Comparison of ENCODE assay signal across 27 mouse cellular contexts in genomic region chr3:133227258-133228012, GRCm38 (mm10). TPM values are rescaled to one million over a fixed set of nuclear protein-coding genes. Genes with fewer than 3 reads are reported as not detected.
DNase-seq lines count a peak whose midpoint lies in the region; ATAC-seq and TF ChIP-seq lines count a peak whose summit lies in the region.
"Had no signal": no experiment of that assay in that cellular context is flagged by ENCODE, and none has a peak within 500 bp of the region (broad histone marks: within the 10 kb centered on the region; RNA-seq: fewer than 3 reads in every experiment).

No protein-coding gene starts in this region.

- peak overlapping the region; percentile 12 for H3K4me2 ChIP-seq in lung, embryonic 16.5 days (ENCODE audit: low read depth, low read length)
- H3K4me2 ChIP-seq in intestine, postnatal 0 days (replicated peaks; ENCODE audit: low read depth): peak overlapping the region; percentile 57
- H3K4me2 ChIP-seq in kidney, embryonic 14.5 days (replicated peaks; ENCODE audit: low read depth, low read length): no peak overlapping the region
- H3K4me2 ChIP-seq: heart, embryonic 11.5 days; limb, embryonic 13.5 days; liver, embryonic 12.5 days; midbrain, embryonic 13.5 days had no signal

- WGBS in lung, embryonic 16.5 days: 42% methylated on average over 19 of the region's 19 CpGs
- WGBS in intestine, postnatal 0 days: 41% methylated on average over 19 of the region's 19 CpGs
- WGBS in kidney, embryonic 14.5 days: 52% methylated on average over 19 of the region's 19 CpGs
- WGBS in heart, embryonic 10.5 days: 83% methylated on average over 19 of the region's 19 CpGs
- 91% methylated on average over 19 of the region's 19 CpGs for WGBS in thymus, adult 2 months

- H3K27me3 ChIP-seq in lung, embryonic 16.5 days (ENCODE audit: control insufficient read depth, insufficient read depth, low read depth, low read length): no peaks in the 10 kb centered on the region
- no peaks in the 10 kb centered on the region for H3K27me3 ChIP-seq in intestine, postnatal 0 days (replicated peaks; ENCODE audit: control insufficient read depth, insufficient read depth, low read length)
- H3K27me3 ChIP-seq in kidney, embryonic 14.5 days (ENCODE audit: control insufficient read depth, insufficient read depth, low read length): no peaks in the 10 kb centered on the region
- no peaks in the 10 kb centered on the region for H3K27me3 ChIP-seq in heart, embryonic 10.5 days (ENCODE audit: insufficient read depth, poor library complexity, severe bottlenecking)
- no peaks in the 10 kb centered on the region for H3K27me3 ChIP-seq in thymus, adult 2 months (ENCODE audit: control insufficient read depth, insufficient read depth, low read length)
- H3K27me3 ChIP-seq: limb, embryonic 13.5 days; liver, embryonic 12.5 days; midbrain, embryonic 13.5 days had no signal

- no peak for TF ChIP-seq POLR2A in thymus, adult 2 months (IDR thresholded peaks at IDR 0.05; ENCODE audit: control insufficient read depth, extremely low read depth, insufficient read depth, low read length, poor library complexity)

- no peak overlapping the region for H3K27ac ChIP-seq in lung, embryonic 16.5 days (ENCODE audit: low read length)
- no peak overlapping the region for H3K27ac ChIP-seq in intestine, postnatal 0 days (ENCODE audit: low read depth, low read length)
- no peak overlapping the region for H3K27ac ChIP-seq in kidney, embryonic 14.5 days (ENCODE audit: low read depth, low read length)
- H3K27ac ChIP-seq in heart, embryonic 10.5 days: no peak overlapping the region
- H3K27ac ChIP-seq in thymus, adult 2 months (ENCODE audit: control insufficient read depth, insufficient read depth, low read length): no peak overlapping the region
- H3K27ac ChIP-seq: limb, embryonic 13.5 days; liver, embryonic 12.5 days; midbrain, embryonic 13.5 days had no signal

- no peak overlapping the region for H3K9ac ChIP-seq in lung, embryonic 16.5 days (ENCODE audit: low read length)
- no peak overlapping the region for H3K9ac ChIP-seq in intestine, postnatal 0 days (ENCODE audit: low read depth, low read length)
- H3K9ac ChIP-seq in kidney, embryonic 14.5 days (ENCODE audit: low read depth, low read length): no peak overlapping the region
- H3K9ac ChIP-seq: limb, embryonic 13.5 days; liver, embryonic 12.5 days; midbrain, embryonic 13.5 days had no signal

- DNase-seq in lung, postnatal 36 days: no peak
- DNase-seq in kidney, postnatal 25 days: peak; percentile 69 to 83
- no peak for DNase-seq in heart, embryonic 10.5 days (ENCODE audit: low spot score)
- no peak for DNase-seq in thymus, adult 2 months
- no peak for DNase-seq in layer of hippocampus, postnatal 14 days (ENCODE audit: low spot score in 2 of 2)
- DNase-seq: adrenal gland, postnatal 25 days; cerebellum, adult 8-10 months; lung, adult 18-20 months; right cerebral cortex, postnatal 14 days; spleen, adult 18-20 months; thymus, adult 18-20 months; thymus, postnatal 4 days had no signal

- peaks cover 6% of the 10 kb centered on the region for H3K4me1 ChIP-seq in lung, embryonic 16.5 days (replicated peaks; ENCODE audit: control insufficient read depth, insufficient read depth, low read length)
- H3K4me1 ChIP-seq in intestine, postnatal 0 days (replicated peaks; ENCODE audit: control insufficient read depth, insufficient read depth, low read length): no peaks in the 10 kb centered on the region; the same call in 1 of the 2 replicates
- H3K4me1 ChIP-seq in kidney, embryonic 14.5 days (ENCODE audit: control insufficient read depth, insufficient read depth, low read length): 0 out of 2 replicates have a peak, but pooled peaks cover 2% of the 10 kb centered on the region
- H3K4me1 ChIP-seq in heart, embryonic 10.5 days: no peaks in the 10 kb centered on the region
- no peaks in the 10 kb centered on the region for H3K4me1 ChIP-seq in thymus, adult 2 months (replicated peaks; ENCODE audit: control insufficient read depth, insufficient read depth, low read length)
- H3K4me1 ChIP-seq: liver, embryonic 12.5 days; midbrain, embryonic 13.5 days had no signal

- TF ChIP-seq CTCF in intestine, postnatal 0 days (IDR thresholded peaks at IDR 0.05; ENCODE audit: low read depth): no peak
- no peak for TF ChIP-seq CTCF in thymus, adult 2 months (IDR thresholded peaks at IDR 0.05; ENCODE audit: borderline replicate concordance, control insufficient read depth, extremely low read depth, insufficient read depth, low read length, poor library complexity)

- peak; percentile 80 for ATAC-seq in lung, embryonic 16.5 days (ENCODE audit: low read depth)
- ATAC-seq in intestine, postnatal 0 days: 0 out of 2 replicates have a peak, but pooled peaks have one; percentile 14
- ATAC-seq in kidney, embryonic 14.5 days (ENCODE audit: low FRiP score, low TSS enrichment): peak; percentile 83
- ATAC-seq: CD4-positive, CD25-positive, alpha-beta regulatory T cell, adult 4 months; forebrain, embryonic 14.5 days; hindbrain, embryonic 16.5 days; liver, embryonic 12.5 days; midbrain, embryonic 13.5 days had no signal

- no peaks in the 10 kb centered on the region for H3K36me3 ChIP-seq in lung, embryonic 16.5 days (ENCODE audit: control insufficient read depth, insufficient read depth, low read length)
- H3K36me3 ChIP-seq in intestine, postnatal 0 days (ENCODE audit: control insufficient read depth, insufficient read depth): no peaks in the 10 kb centered on the region
- no peaks in the 10 kb centered on the region for H3K36me3 ChIP-seq in kidney, embryonic 14.5 days (ENCODE audit: control insufficient read depth, insufficient read depth, low read length)
- H3K36me3 ChIP-seq in heart, embryonic 10.5 days: no peaks in the 10 kb centered on the region
- no peaks in the 10 kb centered on the region for H3K36me3 ChIP-seq in thymus, adult 2 months (ENCODE audit: control insufficient read depth, insufficient read depth, low read length)
- H3K36me3 ChIP-seq: limb, embryonic 13.5 days; liver, embryonic 12.5 days; midbrain, embryonic 13.5 days had no signal

- H3K9me3 ChIP-seq in lung, embryonic 16.5 days (ENCODE audit: control insufficient read depth, low read length): no peaks in the 10 kb centered on the region
- H3K9me3 ChIP-seq in intestine, postnatal 0 days (ENCODE audit: control insufficient read depth): no peaks in the 10 kb centered on the region
- H3K9me3 ChIP-seq in kidney, embryonic 14.5 days (ENCODE audit: control insufficient read depth, low read length): no peaks in the 10 kb centered on the region
- no peaks in the 10 kb centered on the region for H3K9me3 ChIP-seq in heart, embryonic 10.5 days
- H3K9me3 ChIP-seq: limb, embryonic 13.5 days; liver, embryonic 12.5 days; midbrain, embryonic 13.5 days had no signal

- H3K4me3 ChIP-seq in lung, embryonic 16.5 days (ENCODE audit: low read length): peak overlapping the region; percentile 4; the same call in 1 of the 2 replicates
- 0 out of 2 replicates have a peak overlapping the region, but pooled peaks have one; percentile 7 for H3K4me3 ChIP-seq in intestine, postnatal 0 days (ENCODE audit: low read depth, low read length)
- H3K4me3 ChIP-seq in kidney, embryonic 14.5 days (ENCODE audit: low read length): no peak overlapping the region
- no peak overlapping the region for H3K4me3 ChIP-seq in heart, embryonic 10.5 days
- H3K4me3 ChIP-seq in thymus, adult 2 months (ENCODE audit: control insufficient read depth, insufficient read depth, low read length): no peak overlapping the region
- H3K4me3 ChIP-seq: limb, embryonic 13.5 days; liver, embryonic 12.5 days; midbrain, embryonic 13.5 days had no signal

RNA-seq across cellular contexts. Expression of gene Arhgef38, which starts 7.3 kb away (rescaled TPM):
- polyA plus RNA-seq in lung, embryonic 16.5 days (2015; fragmentation: Nextera tagmentation; extraction: Ambion mirVana): 1.2 and 1.5 TPM in 2 replicates
- 1.1 TPM in 2 replicates for polyA plus RNA-seq in intestine, postnatal 0 days (2015; fragmentation: Nextera tagmentation; extraction: Ambion mirVana)
- polyA plus RNA-seq in kidney, embryonic 14.5 days (2014; fragmentation: Nextera tagmentation; extraction: Ambion mirVana): 4.6 and 7.1 TPM in 2 replicates
- polyA plus RNA-seq in heart, embryonic 10.5 days (2016; fragmentation: Nextera tagmentation; extraction: Ambion mirVana): not detected in 2 replicates
- 0.19 TPM in 1 of 2 replicates, not detected in the other for polyA plus RNA-seq in thymus, adult 2 months (2012; rRNA removed)
- total RNA-seq in layer of hippocampus, postnatal 14 days (2021): not detected
- total RNA-seq: adrenal gland, postnatal 25 days; gastrocnemius, adult 8-10 months; hematopoietic stem cell, adult 5-6 weeks; megakaryocyte, adult 5-6 weeks; monocyte, adult 5-6 weeks had no signal
- polyA plus RNA-seq: CD4-positive, CD25-positive, alpha-beta regulatory T cell, adult 4 months; heart, embryonic 11.5 days; liver, embryonic 12.5 days; neural tube, embryonic 11.5 days had no signal

Comparison
In these comparisons a context has a peak if more than half of its experiments do, and no peak if none do; other contexts are left out.
1. ATAC-seq: peak in every context shown above with its lines; median percentile 83 in kidney, embryonic 14.5 days; 80 in lung, embryonic 16.5 days; 14 in intestine, postnatal 0 days.
2. H3K4me3 ChIP-seq: peak in lung, embryonic 16.5 days (single experiment) and intestine, postnatal 0 days (single experiment); none in kidney, embryonic 14.5 days (single experiment), heart, embryonic 10.5 days (single experiment) and thymus, adult 2 months (single experiment).
3. DNase-seq: peak in kidney, postnatal 25 days (2 of 2); none in lung, postnatal 36 days (single experiment), heart, embryonic 10.5 days (single experiment), thymus, adult 2 months (single experiment) and layer of hippocampus, postnatal 14 days (0 of 2).